Mouse (Mus musculus): ENCODE measurements around the gene Rock2. TPM values are rescaled to one million over a fixed set of nuclear protein-coding genes. Genes with fewer than 3 reads are reported as not detected.

Gene Rock2
- total RNA-seq, 2 experiments from 2014 or later: 91.6 to 95.2 TPM

DNA sequence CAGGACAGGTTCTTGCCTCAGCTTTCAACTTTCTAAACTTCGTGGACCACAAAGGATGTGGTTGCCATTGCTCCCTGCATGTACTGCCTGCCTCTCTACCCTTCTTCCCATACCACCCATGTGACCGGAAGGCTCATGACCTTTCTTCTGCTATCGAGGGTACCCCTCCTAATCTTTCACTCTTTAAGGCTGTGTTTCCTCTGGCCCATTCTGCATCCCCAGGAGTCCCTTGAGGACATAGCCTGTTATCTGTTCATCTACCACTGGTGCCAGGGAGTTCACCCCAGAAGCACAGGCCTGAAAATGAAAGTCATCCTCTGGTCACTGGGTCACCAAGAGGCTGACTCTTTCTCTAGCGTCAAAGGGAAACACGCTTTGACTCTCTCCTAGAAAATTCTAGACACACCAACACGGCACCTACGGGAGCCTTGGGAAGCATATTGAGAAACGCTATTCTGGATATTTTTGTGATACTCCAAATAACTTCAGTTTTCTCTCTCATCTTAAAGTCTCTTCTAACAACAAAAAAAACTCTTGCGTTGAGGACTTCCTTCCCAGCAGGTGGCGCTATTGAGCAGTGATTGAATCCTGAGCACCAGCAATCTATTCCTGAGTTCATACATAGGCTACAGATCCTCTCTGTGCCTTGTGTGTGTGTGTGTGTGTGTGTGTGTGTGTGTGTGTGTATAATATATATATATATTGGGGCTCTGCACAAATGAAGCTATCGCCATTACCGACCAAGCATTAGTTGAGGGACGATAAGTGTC, 138.2 kb downstream of the Rock2 start:
- intact Hi-C loops (cut with DNase I): loop anchor here (2.0 kb wide), 2 partner anchors 144 to 224 kb away; partner anchors contain the start of gene Kcnf1
- peak; percentile 88 to 93 for DNase-seq (ENCODE audit: low spot score in 2 of 2)

DNA sequence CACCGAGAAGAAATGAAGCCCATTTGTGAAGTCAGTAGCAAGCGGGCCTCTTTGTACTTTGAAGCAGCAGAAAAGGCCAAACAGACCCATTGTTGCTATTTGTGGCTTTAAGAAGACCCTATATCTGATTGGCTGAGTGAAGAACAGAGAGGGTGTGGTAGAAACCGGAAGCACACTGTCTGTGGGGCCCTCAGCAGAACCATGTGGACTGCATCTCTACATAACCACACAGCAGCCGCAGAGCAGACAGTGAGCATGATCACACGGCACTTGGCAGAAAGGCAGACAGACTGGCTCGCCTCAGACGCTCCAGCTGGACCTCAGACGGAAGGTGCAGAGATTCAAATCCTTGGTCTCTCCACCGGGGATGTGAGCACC, 138.8 kb downstream of the Rock2 start:
- intact Hi-C loops (cut with DNase I): loop anchor here (2.0 kb wide), 2 partner anchors 143 to 223 kb away; partner anchors contain the start of gene Kcnf1
- peak in 1 of 2 experiments; percentile 59 for DNase-seq (ENCODE audit: low spot score in 2 of 2)

DNA sequence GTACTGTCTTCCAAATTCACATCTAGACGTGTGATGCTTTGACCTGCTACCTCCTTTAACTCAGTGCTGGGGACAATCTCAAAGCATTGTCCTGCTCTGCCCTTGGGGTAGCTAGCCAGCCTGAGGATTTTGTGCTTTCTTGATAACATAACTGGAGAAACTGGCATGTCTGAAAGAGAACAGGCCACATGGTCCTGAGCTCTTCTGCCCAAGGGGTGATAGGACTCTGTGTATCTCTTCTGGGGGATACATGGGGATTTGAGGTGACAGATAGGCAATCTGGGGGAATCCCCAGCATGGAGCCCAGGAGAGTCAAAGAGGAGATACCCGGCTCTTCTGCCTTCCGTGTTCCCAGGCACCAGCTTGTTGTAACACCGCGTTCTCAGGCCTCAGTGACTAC, 140.0 kb downstream of the Rock2 start:
- intact Hi-C loops (cut with DNase I): loop anchor here (5.0 kb wide), 1 partner anchor 53 kb away; no protein-coding TSS in a partner anchor
- no peak for DNase-seq (ENCODE audit: low spot score in 2 of 2)

DNA sequence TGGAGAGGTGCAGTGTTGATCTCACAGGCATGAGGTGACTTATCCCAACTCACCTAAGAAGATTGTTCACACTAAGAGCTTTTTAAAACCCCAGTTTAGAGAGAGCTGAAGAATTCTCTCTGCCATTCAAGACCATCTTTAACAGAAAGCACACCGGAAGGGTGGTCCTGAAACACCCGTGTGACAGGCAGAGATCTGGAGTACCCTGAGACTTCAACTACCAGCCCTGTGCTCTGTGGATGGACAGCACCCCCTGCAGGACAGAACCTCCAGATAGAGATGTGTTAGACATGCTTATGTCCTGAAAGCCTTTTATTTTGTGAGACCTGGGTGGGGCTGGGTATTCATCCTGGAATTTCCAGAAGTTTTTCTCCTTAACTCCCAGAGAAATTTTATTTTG, 140.4 kb downstream of the Rock2 start:
- peak in 1 of 2 experiments; percentile 47 for DNase-seq (ENCODE audit: low spot score in 2 of 2)
- intact Hi-C loops (cut with DNase I): loop anchor here (5.0 kb wide), 1 partner anchor 52 kb away; no protein-coding TSS in a partner anchor

DNA sequence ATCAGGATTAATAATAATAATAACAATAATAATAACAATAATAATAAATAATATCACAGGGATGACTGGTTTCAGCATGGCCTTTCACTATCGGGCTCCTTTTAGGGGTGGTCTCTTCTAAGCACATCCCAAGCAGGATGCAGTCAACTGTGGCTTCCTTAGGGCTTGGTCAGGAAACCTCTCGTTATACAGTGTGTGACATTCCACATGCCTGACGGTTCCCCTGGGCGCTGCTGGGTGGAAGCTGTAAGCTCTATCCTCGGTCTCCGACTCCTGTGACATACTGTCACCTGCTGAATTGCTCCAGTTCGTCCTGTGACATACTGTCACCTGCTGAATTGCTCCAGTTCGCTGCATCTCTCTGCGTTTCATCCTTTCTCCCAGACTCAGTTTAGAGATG, 141.8 kb downstream of the Rock2 start:
- no peak for DNase-seq (ENCODE audit: low spot score in 2 of 2)
- intact Hi-C loops (cut with DNase I): loop anchor here (5.0 kb wide), 1 partner anchor 51 kb away; no protein-coding TSS in a partner anchor

DNA sequence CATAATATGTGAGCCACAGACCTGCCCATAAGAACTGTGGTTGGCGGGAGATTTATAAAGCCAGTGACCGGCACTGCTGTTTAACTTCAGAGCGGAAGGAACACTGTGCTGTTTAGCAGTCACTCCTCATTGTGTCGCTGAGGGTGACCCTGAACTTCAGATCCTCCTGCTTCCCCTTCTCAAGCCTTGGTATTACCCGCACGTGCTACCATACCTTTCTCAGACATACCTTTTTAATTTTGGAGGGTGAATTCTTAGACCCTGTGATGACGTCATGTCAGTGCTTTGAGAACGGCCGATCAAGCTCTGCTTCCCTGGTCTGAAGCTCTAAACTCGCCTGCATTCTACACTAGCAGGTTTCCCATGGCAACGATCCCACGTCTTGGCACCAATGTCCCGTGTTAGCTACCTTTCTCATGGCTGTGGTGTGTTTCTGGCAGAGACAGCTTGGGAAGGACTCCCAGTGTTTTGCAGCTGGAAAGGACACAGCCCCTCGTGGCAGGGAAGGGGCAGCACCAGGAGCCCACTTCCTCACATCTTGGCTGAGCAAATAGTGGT, 142.4 kb downstream of the Rock2 start:
- intact Hi-C loops (cut with DNase I): loop anchor here (5.0 kb wide), 1 partner anchor 50 kb away; no protein-coding TSS in a partner anchor
- peak; percentile 65 to 67 for DNase-seq (ENCODE audit: low spot score in 2 of 2)

Other genes starting within 250 kb of the Rock2 start
- 100 to 1,000 TPM; 121 to 140 TPM for gene Ntsr2, start 241.5 kb upstream of the Rock2 start, total RNA-seq (2021)
- gene Greb1, start 94.0 kb upstream of the Rock2 start, total RNA-seq (2021): under 1 TPM; 0.57 to 0.75 TPM
- 10 to 100 TPM; 23.8 to 26.5 TPM for gene E2f6, start 83.9 kb upstream of the Rock2 start, total RNA-seq (2021)
- 1 to 10 TPM in 1 of 2 experiments, under 1 TPM in 1; 0.97 to 1.3 TPM for gene Pqlc3, start 105.5 kb downstream of the Rock2 start, total RNA-seq (2021)
- gene 2410004P03Rik, start 116.8 kb downstream of the Rock2 start, total RNA-seq (2021): under 1 TPM; 0.59 to 0.72 TPM